Mouse (Mus musculus) CH12.LX (cell line): ENCODE measurements around the gene Fbxo41. TPM values are rescaled to one million over a fixed set of nuclear protein-coding genes. Genes with fewer than 3 reads are reported as not detected.
A peak's percentile ranks its signal among the peaks of the same experiment; 100 is the strongest.

Source experiments
- DNase-seq: peaks from one replicate; pipeline ENCODE4 v3.0.0-alpha.2; 2013; ENCODE audit errors: extremely low read depth
- H3K27ac ChIP-seq: 2 replicates; pipeline ENCODE4 v1.5.1; 2012; ENCODE audit warnings: low read depth, mild to moderate bottlenecking, control low read depth, moderate library complexity; ENCODE audit not compliant: insufficient read depth
- H3K27me3 ChIP-seq: replicated peaks from 2 replicates; pipeline ENCODE3; 2012; ENCODE audit warnings: inconsistent platforms
- H3K36me3 ChIP-seq, 2 experiments: replicated peaks in 1 of 2; 2 replicates each; pipeline versions ENCODE3 to v1.6.1; 2012; ENCODE audit warnings: inconsistent platforms in 1 of 2, low read length in 1 of 2, mild to moderate bottlenecking in 1 of 2, mixed read lengths in 1 of 2, moderate library complexity in 1 of 2; ENCODE audit not compliant: control insufficient read depth in 1 of 2, insufficient read depth in 1 of 2
- H3K4me1 ChIP-seq, 2 experiments: 2 replicates each; pipeline ENCODE4 v1.6.1; 2012; ENCODE audit warnings: inconsistent platforms in 1 of 2, moderate library complexity in 1 of 2; ENCODE audit not compliant: insufficient read depth in 2 of 2, control insufficient read depth in 1 of 2
- H3K4me2 ChIP-seq: 2 replicates; pipeline ENCODE4 v1.6.1; 2012; ENCODE audit warnings: low read depth, mild to moderate bottlenecking, control low read depth; ENCODE audit not compliant: poor library complexity, insufficient read depth, severe bottlenecking
- H3K4me3 ChIP-seq, 3 experiments: fragments of 150-350 bp in 1 of 3; sonication (generic) in 1 of 3; replicated peaks in 1 of 3; 2 replicates each; pipeline versions ENCODE3 to v1.5.1; 2011 to 2012; ENCODE audit warnings: low read depth in 2 of 3, low read length in 2 of 3, mild to moderate bottlenecking in 2 of 3, moderate library complexity in 2 of 3, control low read depth in 1 of 3, improper control_type of control experiment in 1 of 3, inconsistent platforms in 1 of 3, mixed read lengths in 1 of 3; ENCODE audit not compliant: poor library complexity in 1 of 3
- H3K79me2 ChIP-seq: replicated peaks from 2 replicates; pipeline ENCODE4 v1.6.1; 2012; ENCODE audit warnings: mild to moderate bottlenecking, moderate library complexity; ENCODE audit not compliant: control insufficient read depth, poor library complexity, insufficient read depth, severe bottlenecking; ENCODE audit errors: extremely low read depth
- H3K9ac ChIP-seq: 2 replicates; pipeline ENCODE4 v1.6.1; 2012; ENCODE audit warnings: low read depth, mild to moderate bottlenecking, control low read depth, moderate library complexity; ENCODE audit not compliant: insufficient read depth
- H3K9me3 ChIP-seq: replicated peaks from 2 replicates; pipeline ENCODE3; 2012; ENCODE audit warnings: low read length, inconsistent platforms, mixed read lengths
- BHLHE40 ChIP-seq: IDR thresholded peaks from 2 replicates; pipeline ENCODE4 v1.6.1; 2011; ENCODE audit warnings: mild to moderate bottlenecking, low read depth, low read length, improper control_type of control experiment
- E2F4 ChIP-seq: IDR thresholded peaks from 2 replicates; pipeline ENCODE4 v1.6.1; 2011; ENCODE audit warnings: low read depth, low read length, improper control_type of control experiment; ENCODE audit not compliant: insufficient replicate concordance
- ELF1 ChIP-seq: IDR thresholded peaks from 2 replicates; pipeline ENCODE4 v1.6.1; 2014; ENCODE audit warnings: low read depth, mild to moderate bottlenecking, inconsistent platforms, low read length, improper control_type of control experiment
- EP300 ChIP-seq: IDR thresholded peaks from 2 replicates; pipeline ENCODE4 v1.6.1; 2011; ENCODE audit warnings: low read length, improper control_type of control experiment
- GABPA ChIP-seq: IDR thresholded peaks from 2 replicates; pipeline ENCODE4 v1.6.1; 2012; ENCODE audit warnings: low read depth, low read length, improper control_type of control experiment, inconsistent platforms; ENCODE audit not compliant: insufficient replicate concordance
- HCFC1 ChIP-seq: IDR thresholded peaks from 2 replicates; pipeline ENCODE4 v1.6.1; 2012; ENCODE audit warnings: low read depth, mild to moderate bottlenecking, inconsistent platforms, low read length, improper control_type of control experiment
- IRF4 ChIP-seq: IDR thresholded peaks from 2 replicates; pipeline ENCODE4 v1.6.1; 2014; ENCODE audit warnings: low read depth, mild to moderate bottlenecking, inconsistent platforms, low read length, improper control_type of control experiment
- JUN ChIP-seq: IDR thresholded peaks from 2 replicates; pipeline ENCODE4 v1.6.1; 2011; ENCODE audit warnings: low read depth, mild to moderate bottlenecking, low read length, improper control_type of control experiment, moderate library complexity; ENCODE audit not compliant: insufficient read depth
- JUND ChIP-seq: conservative IDR thresholded peaks from 2 replicates; pipeline ENCODE4 v1.6.1; 2011; ENCODE audit warnings: low read depth, low read length, improper control_type of control experiment
- KAT2A ChIP-seq: IDR thresholded peaks from 2 replicates; pipeline ENCODE4 v1.6.1; 2012; ENCODE audit warnings: low read length, improper control_type of control experiment, inconsistent platforms; ENCODE audit not compliant: insufficient replicate concordance
- MAX ChIP-seq: IDR thresholded peaks from 2 replicates; pipeline ENCODE4 v1.6.1; 2011; ENCODE audit warnings: low read length, improper control_type of control experiment
- MAZ ChIP-seq: IDR thresholded peaks from 2 replicates; pipeline ENCODE4 v1.6.1; 2012; ENCODE audit warnings: low read depth, mild to moderate bottlenecking, inconsistent platforms, low read length, improper control_type of control experiment, moderate library complexity
- MEF2A ChIP-seq: IDR thresholded peaks from 2 replicates; pipeline ENCODE4 v1.6.1; 2014; ENCODE audit warnings: low read depth, mild to moderate bottlenecking, inconsistent platforms, low read length, improper control_type of control experiment, borderline replicate concordance
- MXI1 ChIP-seq: IDR thresholded peaks from 2 replicates; pipeline ENCODE4 v1.6.1; 2011; ENCODE audit warnings: mild to moderate bottlenecking, low read depth, low read length, improper control_type of control experiment
- MYC ChIP-seq: IDR thresholded peaks from 2 replicates; pipeline ENCODE4 v1.6.1; 2011; ENCODE audit warnings: low read depth, mild to moderate bottlenecking, improper control_type of control experiment, low read length
- NELFE ChIP-seq: IDR thresholded peaks from 2 replicates; pipeline ENCODE4 v1.6.1; 2011; ENCODE audit warnings: low read depth, low read length, improper control_type of control experiment
- NRF1 ChIP-seq: IDR thresholded peaks from 2 replicates; pipeline ENCODE4 v1.6.1; 2014; ENCODE audit warnings: low read depth, mild to moderate bottlenecking, inconsistent platforms, low read length, improper control_type of control experiment, moderate library complexity
- PAX5 ChIP-seq: IDR thresholded peaks from 2 replicates; pipeline ENCODE4 v1.6.1; 2012; ENCODE audit warnings: low read length, inconsistent platforms, mixed read lengths
- POLR2A ChIP-seq: IDR thresholded peaks from 2 replicates; pipeline ENCODE4 v1.6.1; 2011; ENCODE audit warnings: low read depth, mild to moderate bottlenecking, improper control_type of control experiment, low read length
- POLR2AphosphoS2 ChIP-seq: IDR thresholded peaks from 2 replicates; pipeline ENCODE4 v1.6.1; 2011; ENCODE audit warnings: low read depth, low read length, improper control_type of control experiment
- RAD21 ChIP-seq: IDR thresholded peaks from 2 replicates; pipeline ENCODE4 v1.6.1; 2011; ENCODE audit warnings: low read depth, mild to moderate bottlenecking, low read length, improper control_type of control experiment, moderate library complexity
- SIN3A ChIP-seq: IDR thresholded peaks from 2 replicates; pipeline ENCODE4 v1.6.1; 2012; ENCODE audit warnings: low read length, improper control_type of control experiment, inconsistent platforms
- SMC3 ChIP-seq: IDR thresholded peaks from 2 replicates; pipeline ENCODE4 v1.6.1; 2011; ENCODE audit warnings: low read depth, low read length, improper control_type of control experiment
- TBP ChIP-seq: conservative IDR thresholded peaks from 2 replicates; pipeline ENCODE4 v1.6.1; 2011; ENCODE audit warnings: low read depth, low read length, improper control_type of control experiment
- TCF12 ChIP-seq: IDR thresholded peaks from 2 replicates; pipeline ENCODE4 v1.6.1; 2014; ENCODE audit warnings: low read depth, mild to moderate bottlenecking, inconsistent platforms, low read length, improper control_type of control experiment
- UBTF ChIP-seq: IDR thresholded peaks from 2 replicates; pipeline ENCODE4 v1.6.1; 2012; ENCODE audit warnings: low read depth, mild to moderate bottlenecking, inconsistent platforms, low read length, improper control_type of control experiment, moderate library complexity
- USF1 ChIP-seq: IDR thresholded peaks from 2 replicates; pipeline ENCODE4 v1.6.1; 2014; ENCODE audit warnings: low read depth, mild to moderate bottlenecking, inconsistent platforms, low read length, improper control_type of control experiment
- USF2 ChIP-seq: conservative IDR thresholded peaks from 2 replicates; pipeline ENCODE4 v1.6.1; 2011; ENCODE audit warnings: low read depth, low read length, improper control_type of control experiment
- ZC3H11A ChIP-seq: IDR thresholded peaks from 2 replicates; pipeline ENCODE4 v1.6.1; 2012; ENCODE audit warnings: low read depth, mild to moderate bottlenecking, inconsistent platforms, low read length, improper control_type of control experiment
- ZKSCAN1 ChIP-seq: IDR thresholded peaks from 2 replicates; pipeline ENCODE4 v1.6.1; 2012; ENCODE audit warnings: low read depth, inconsistent platforms, low read length, improper control_type of control experiment, borderline replicate concordance
- ZMIZ1 ChIP-seq: IDR thresholded peaks from 2 replicates; pipeline ENCODE4 v1.6.1; 2012; ENCODE audit warnings: low read depth, mild to moderate bottlenecking, inconsistent platforms, low read length, improper control_type of control experiment
- dilution Hi-C: fragments of 300-500 bp; cut with MboI; formaldehyde crosslinking; loops from 2 replicates; pipeline ENCODE4 v1.14.3; 2020; ENCODE audit warnings: low sequenced_read_pairs; ENCODE audit not compliant: extremely low pct_unique_long_range_greater_than_20kb, extremely low pct_ligation_motif_present
- in situ Hi-C: fragments of 300-500 bp; cut with MboI; formaldehyde crosslinking; loops from 3 replicates; pipeline ENCODE4 v1.14.3; 2019; ENCODE audit warnings: low sequenced_read_pairs, low pct_ligation_motif_present, low pct_unique_long_range_greater_than_20kb, mixed read lengths
- polyA plus RNA-seq: library from polyadenylated mRNA; unstranded; fragments of >175 nt; gene quantifications from 2 replicates; pipeline ENCODE4 v1.2.1, GENCODE M21; 2012; ENCODE audit warnings: low read depth; ENCODE audit not compliant: insufficient read length
- total RNA-seq, 2 experiments: library from RNA; depleted of rRNA; stranded (reverse); fragments of 300-350 nt in 1 of 2; fragments of >200 nt in 1 of 2; gene quantifications; 2 replicates each; pipeline ENCODE4 v1.2.3; 2012 to 2014

Fbxo41 gene
- total and polyA plus RNA-seq, 3 experiments = 0.04 TPM; not detected in 2

DNA sequence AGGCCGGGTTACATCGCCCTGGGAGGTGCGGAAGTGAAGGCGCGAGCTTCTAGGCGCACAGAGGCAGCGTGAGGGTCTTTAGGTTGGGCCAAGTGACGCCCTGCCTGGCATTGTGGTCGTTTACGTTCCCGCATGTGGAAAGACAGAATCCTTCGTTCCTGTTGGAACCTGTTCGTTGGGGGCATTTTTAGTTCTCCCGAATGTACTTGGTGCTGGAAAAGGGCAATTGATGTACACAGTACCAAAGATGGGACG is 50.5 kb downstream of the Fbxo41 start:
- dilution Hi-C loops (no loop called here), in situ Hi-C loops (loop anchor here (25.0 kb wide), 1 partner anchor 460 kb away; the partner anchor contains the start of genes Nat8f1, Nat8f4 and Tprkb)
- H3K4me3 ChIP-seq = peak overlapping the region; percentile 76 to 93 (median 89)
- H3K4me2 ChIP-seq = peak overlapping the region; percentile 97; the same call in 1 of the 2 replicates
- peak overlapping the region; percentile 54 for H3K27ac ChIP-seq
- DNase-seq = no peak
- H3K27me3 ChIP-seq = no peaks in the 10 kb centered on the region
- H3K4me1 ChIP-seq = peaks cover 2 to 49% of the 10 kb centered on the region in 2 experiments; a peak in 3 of 4 replicates
- H3K9me3 ChIP-seq = no peaks in the 10 kb centered on the region
- no peak for TF ChIP-seq GABPA
- peaks cover 52% of the 10 kb centered on the region for H3K79me2 ChIP-seq
- peaks cover 0 to 51% of the 10 kb centered on the region in 2 experiments for H3K36me3 ChIP-seq
- peak overlapping the region; percentile 93 for H3K9ac ChIP-seq

DNA sequence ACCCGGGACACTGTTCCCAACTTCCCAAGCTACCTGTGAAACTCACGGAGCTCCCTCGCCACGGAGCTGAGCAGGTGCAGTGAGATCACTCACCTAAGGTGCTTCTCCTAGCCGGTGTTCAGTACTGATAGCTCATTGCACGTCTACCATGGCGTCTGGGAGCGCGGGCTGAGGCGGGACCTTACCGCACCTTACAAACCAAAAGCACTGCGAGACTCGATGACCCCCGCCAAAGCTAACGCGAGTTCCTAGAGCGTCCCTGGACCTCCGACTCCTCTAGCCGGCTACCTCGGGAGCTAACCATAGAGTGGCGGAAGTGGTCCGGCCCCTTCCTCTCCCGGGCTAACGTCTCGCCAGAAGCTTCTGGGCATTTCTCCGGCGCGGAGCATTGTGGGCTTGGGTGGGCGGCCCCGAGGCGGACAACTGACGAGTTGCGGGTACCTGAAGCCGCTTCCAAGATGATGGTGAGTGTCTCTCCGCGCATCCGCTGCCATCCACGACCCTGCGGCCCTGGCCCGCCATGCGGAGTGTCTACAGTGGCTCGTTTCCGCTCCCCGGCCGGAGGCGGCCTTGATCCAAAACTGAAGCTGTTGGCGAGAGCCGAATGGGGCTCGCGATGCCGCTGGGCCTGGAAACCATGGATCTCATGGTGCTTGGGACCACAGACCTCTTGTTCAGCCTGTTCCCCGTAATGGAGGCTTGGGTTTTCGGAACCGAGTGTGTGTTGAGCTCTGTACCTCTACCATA is 51.0 kb downstream of the Fbxo41 start, which contains the start of gene Pradc1:
Pradc1 (minus strand) TSS at position 307 of the 747 bp plus-strand sequence.
- H3K36me3 ChIP-seq = peaks cover 3 to 51% of the 10 kb centered on the region in 2 experiments
- peaks cover 2 to 44% of the 10 kb centered on the region in 2 experiments; a peak in 3 of 4 replicates for H3K4me1 ChIP-seq
- no peaks in the 10 kb centered on the region for H3K27me3 ChIP-seq
- peak; percentile 95 for DNase-seq
- peak within 1 kb of the TSS; percentile 89 to 99 (median 93) for H3K4me3 ChIP-seq
- no peaks in the 10 kb centered on the region for H3K9me3 ChIP-seq
- in situ Hi-C loops (loop anchor here (25.0 kb wide), 1 partner anchor 460 kb away; the partner anchor contains the start of genes Nat8f1, Nat8f4 and Tprkb), dilution Hi-C loops (no loop called here)
- peak within 1 kb of the TSS; percentile 85 for H3K27ac ChIP-seq
- peaks cover 47% of the 10 kb centered on the region for H3K79me2 ChIP-seq
- H3K4me2 ChIP-seq = peak within 1 kb of the TSS; percentile 97
- peak within 1 kb of the TSS; percentile 93 for H3K9ac ChIP-seq
- peak; percentile 93 for TF ChIP-seq TBP
- TF ChIP-seq SMC3 = no peak
- peak; percentile 96 for TF ChIP-seq MYC
- TF ChIP-seq POLR2AphosphoS2 = peak; percentile 61; the same call in 1 of the 2 replicates
- no peak; the same call in 1 of the 2 replicates for TF ChIP-seq ZMIZ1
- no peak for TF ChIP-seq RAD21
- peak; percentile 86 for TF ChIP-seq POLR2A
- TF ChIP-seq HCFC1 = peak; percentile 92
- no peak for TF ChIP-seq E2F4
- no peak for TF ChIP-seq ZC3H11A
- TF ChIP-seq JUN = no peak
- no peak; the same call in 1 of the 2 replicates for TF ChIP-seq UBTF
- TF ChIP-seq USF1 = no peak
- TF ChIP-seq KAT2A = peak; percentile 92; the same call in 1 of the 2 replicates
- TF ChIP-seq MEF2A = peak; percentile 50; the same call in 1 of the 2 replicates
- TF ChIP-seq JUND = no peak
- TF ChIP-seq NRF1 = no peak
- TF ChIP-seq SIN3A = peak; percentile 91
- TF ChIP-seq TCF12 = peak; percentile 95
- TF ChIP-seq USF2 = no peak
- peak; percentile 87 for TF ChIP-seq MAX
- TF ChIP-seq ELF1 = peak; percentile 82
- TF ChIP-seq NELFE = peak; percentile 92
- no peak; the same call in 1 of the 2 replicates for TF ChIP-seq MXI1
- TF ChIP-seq EP300 = no peak
- TF ChIP-seq MAZ = no peak
- no peak for TF ChIP-seq ZKSCAN1
- TF ChIP-seq PAX5 = no peak
- TF ChIP-seq BHLHE40 = no peak
- peak; percentile 31; the same call in 1 of the 2 replicates for TF ChIP-seq IRF4
- TF ChIP-seq GABPA = peak; percentile 77; the same call in 1 of the 2 replicates
